ENCODE assay signal across 8 mouse cellular contexts in genomic region chr5:150259191-150260053, GRCm38 (mm10).
A peak's percentile ranks its signal among the peaks of the same experiment; 100 is the strongest.
DNase-seq lines count a peak whose midpoint lies in the region; ATAC-seq and TF ChIP-seq lines count a peak whose summit lies in the region.

No protein-coding gene starts in this region.

- no peaks in the 10 kb centered on the region for H3K36me3 ChIP-seq in ES-Bruce4 (ENCODE audit: control insufficient read depth, insufficient read depth, low read length, poor library complexity, severe bottlenecking)
- no peaks in the 10 kb centered on the region for H3K36me3 ChIP-seq in hindbrain, embryonic 10.5 days
- H3K36me3 ChIP-seq in liver, postnatal 0 days (replicated peaks; ENCODE audit: insufficient read depth, low read length), result no peaks in the 10 kb centered on the region
- H3K36me3 ChIP-seq in neural tube, embryonic 14.5 days (ENCODE audit: control insufficient read depth, insufficient read depth, low read length), result no peaks in the 10 kb centered on the region

- no peaks in the 10 kb centered on the region for H3K4me1 ChIP-seq in ES-Bruce4 (ENCODE audit: control insufficient read depth, insufficient read depth, low read length)
- H3K4me1 ChIP-seq in cerebellum, adult 2 months (ENCODE audit: control insufficient read depth, insufficient read depth, low read length), result peaks cover 11% of the 10 kb centered on the region
- peaks cover 21% of the 10 kb centered on the region for H3K4me1 ChIP-seq in hindbrain, embryonic 10.5 days (replicated peaks)
- H3K4me1 ChIP-seq in liver, postnatal 0 days (ENCODE audit: insufficient read depth), result peaks cover 15% of the 10 kb centered on the region
- peaks cover 24% of the 10 kb centered on the region for H3K4me1 ChIP-seq in neural tube, embryonic 14.5 days (ENCODE audit: control insufficient read depth, insufficient read depth, low read length)

- WGBS in cerebellum, adult 2 months, result 2% methylated on average over 29 of the region's 29 CpGs
- 3% methylated on average over 26 of the region's 29 CpGs for WGBS in hindbrain, embryonic 10.5 days
- 3% methylated on average over 29 of the region's 29 CpGs for WGBS in liver, postnatal 0 days (ENCODE audit: insufficient replicate concordance)
- WGBS in neural tube, embryonic 14.5 days, result 1% methylated on average over 27 of the region's 29 CpGs

- no peak for TF ChIP-seq POLR2A in ES-Bruce4 (IDR thresholded peaks at IDR 0.05; ENCODE audit: insufficient read depth, low read length)
- TF ChIP-seq POLR2A in cerebellum, adult 2 months (IDR thresholded peaks at IDR 0.05; ENCODE audit: borderline replicate concordance, insufficient read depth, low read length), result peak; percentile 63; the same call in 1 of the 2 replicates

- no peak overlapping the region for H3K27ac ChIP-seq in ES-Bruce4 (ENCODE audit: insufficient read depth, low read length)
- H3K27ac ChIP-seq in cerebellum, adult 2 months (ENCODE audit: insufficient read depth, low read length), result peak overlapping the region; percentile 96
- H3K27ac ChIP-seq in hindbrain, embryonic 10.5 days, result peak overlapping the region; percentile 80
- H3K27ac ChIP-seq in liver, postnatal 0 days (ENCODE audit: low read depth), result no peak overlapping the region; the same call in 1 of the 2 replicates
- peak overlapping the region; percentile 95 for H3K27ac ChIP-seq in neural tube, embryonic 14.5 days (ENCODE audit: low read depth, low read length)

- H3K4me2 ChIP-seq in liver, postnatal 0 days (ENCODE audit: low read depth, low read length), result peak overlapping the region; percentile 79
- peak overlapping the region; percentile 68 for H3K4me2 ChIP-seq in neural tube, embryonic 14.5 days (ENCODE audit: low read depth, low read length)

- peak; percentile 55 for ATAC-seq in liver, postnatal 0 days
- ATAC-seq in neural tube, embryonic 14.5 days (ENCODE audit: low read depth), result peak; percentile 92

- H3K9me3 ChIP-seq in ES-Bruce4 (replicated peaks; ENCODE audit: control insufficient read depth, insufficient read depth, low read length, poor library complexity, severe bottlenecking), result no peaks in the 10 kb centered on the region
- H3K9me3 ChIP-seq in hindbrain, embryonic 10.5 days, result no peaks in the 10 kb centered on the region
- no peaks in the 10 kb centered on the region for H3K9me3 ChIP-seq in liver, postnatal 0 days (ENCODE audit: low read length)
- no peaks in the 10 kb centered on the region for H3K9me3 ChIP-seq in neural tube, embryonic 14.5 days (ENCODE audit: control insufficient read depth, low read length)

- TF ChIP-seq EP300 in ES-Bruce4 (IDR thresholded peaks at IDR 0.05; ENCODE audit: insufficient read depth, low read depth, low read length), result no peak
- TF ChIP-seq EP300 in liver, postnatal 0 days (IDR thresholded peaks at IDR 0.05; ENCODE audit: low read depth), result no peak

- no peaks in the 10 kb centered on the region for H3K27me3 ChIP-seq in ES-Bruce4 (ENCODE audit: control insufficient read depth, insufficient read depth, low read length, poor library complexity, severe bottlenecking)
- no peaks in the 10 kb centered on the region for H3K27me3 ChIP-seq in cerebellum, adult 2 months (ENCODE audit: control insufficient read depth, insufficient read depth, low read length)
- peaks cover 10% of the 10 kb centered on the region for H3K27me3 ChIP-seq in hindbrain, embryonic 10.5 days (ENCODE audit: insufficient read depth, poor library complexity, severe bottlenecking)
- H3K27me3 ChIP-seq in liver, postnatal 0 days (ENCODE audit: insufficient read depth, low read length), result no peaks in the 10 kb centered on the region
- no peaks in the 10 kb centered on the region for H3K27me3 ChIP-seq in neural tube, embryonic 14.5 days (ENCODE audit: control insufficient read depth, insufficient read depth, low read length)

- DNase-seq in cerebellum, adult 2 months, result peak; percentile 89 to 92
- DNase-seq in forelimb bud, embryonic 11.5 days (ENCODE audit: low read depth, low spot score), result peak; percentile 52
- peak; percentile 56 for DNase-seq in hindbrain, embryonic 10.5 days (ENCODE audit: low spot score)
- DNase-seq in layer of hippocampus, adult 8-10 months (ENCODE audit: low spot score in 2 of 2), result peak; percentile 67 to 77
- DNase-seq in liver, postnatal 0 days, result peak; percentile 32
- peak; percentile 59 for DNase-seq in thymus, postnatal 4 days

- peak overlapping the region; percentile 22 for H3K4me3 ChIP-seq in ES-Bruce4 (ENCODE audit: low read depth, low read length)
- peak overlapping the region; percentile 59 for H3K4me3 ChIP-seq in cerebellum, adult 2 months (replicated peaks; ENCODE audit: insufficient read depth, low read depth, low read length)
- peak overlapping the region; percentile 56 for H3K4me3 ChIP-seq in hindbrain, embryonic 10.5 days
- H3K4me3 ChIP-seq in liver, postnatal 0 days (ENCODE audit: low read depth, low read length), result peak overlapping the region; percentile 35
- peak overlapping the region; percentile 51 for H3K4me3 ChIP-seq in neural tube, embryonic 14.5 days (ENCODE audit: low read depth, low read length)

- peak overlapping the region; percentile 25; the same call in 1 of the 2 replicates for H3K9ac ChIP-seq in ES-Bruce4 (ENCODE audit: low read depth, poor library complexity, severe bottlenecking)
- H3K9ac ChIP-seq in liver, postnatal 0 days (replicated peaks), result peak overlapping the region; percentile 50; the same call in 1 of the 2 replicates
- peak overlapping the region; percentile 76 for H3K9ac ChIP-seq in neural tube, embryonic 14.5 days (replicated peaks; ENCODE audit: low read depth, low read length)

- TF ChIP-seq CTCF in ES-Bruce4 (IDR thresholded peaks at IDR 0.05; ENCODE audit: low read depth, low read length), result no peak
- no peak for TF ChIP-seq CTCF in cerebellum, adult 2 months (IDR thresholded peaks at IDR 0.05; ENCODE audit: borderline replicate concordance, insufficient read depth, low read depth, low read length)
- no peak for TF ChIP-seq CTCF in liver, postnatal 0 days (IDR thresholded peaks at IDR 0.05; ENCODE audit: low read depth)

Comparison
In these comparisons a context has a peak if more than half of its experiments do, and no peak if none do; other contexts are left out.
1. H3K27ac ChIP-seq: peak in cerebellum, adult 2 months (single experiment), hindbrain, embryonic 10.5 days (single experiment) and neural tube, embryonic 14.5 days (single experiment); none in ES-Bruce4 (single experiment) and liver, postnatal 0 days (single experiment).
2. H3K9ac ChIP-seq: peak in every context shown above with its lines; median percentile 76 in neural tube, embryonic 14.5 days; 50 in liver, postnatal 0 days; 25 in ES-Bruce4.
3. DNase-seq: peak in every context shown above with its lines; median percentile 90 in cerebellum, adult 2 months; 72 in layer of hippocampus, adult 8-10 months; 59 in thymus, postnatal 4 days; 56 in hindbrain, embryonic 10.5 days; 52 in forelimb bud, embryonic 11.5 days; 32 in liver, postnatal 0 days.
4. Peak in every context shown above with its lines, with median percentiles within 50 percentile points of each other: H3K4me3 ChIP-seq.